Mouse (Mus musculus) heart, postnatal 0 days (tissue): Measurements from ENCODE around the gene Psme4. TPM values are rescaled to one million over a fixed set of nuclear protein-coding genes. Genes with fewer than 3 reads are reported as not detected.

ENCODE experiments used
- ATAC-seq: fragments of 200-750 bp; cut with Nextera tagmentation; 2 replicates; pipeline ENCODE4 v1.8.0; 2017; ENCODE audit warnings: low read depth, moderate number of reproducible peaks, moderate library complexity; ENCODE audit not compliant: insufficient read depth
- DNase-seq: peaks from one replicate; pipeline ENCODE4 v3.0.0-alpha.2; 2016; ENCODE audit warnings: low spot score
- H3K27ac ChIP-seq: fragments of 300-500 bp; sonication (generic); 2 replicates; pipeline ENCODE4 v1.5.1; 2014; ENCODE audit warnings: low read depth, mild to moderate bottlenecking
- H3K27me3 ChIP-seq: fragments of 300-500 bp; sonication (generic); 2 replicates; pipeline ENCODE4 v1.6.1; 2014; ENCODE audit warnings: low read length, mixed read lengths; ENCODE audit not compliant: control insufficient read depth, insufficient read depth
- H3K36me3 ChIP-seq: fragments of 300-500 bp; sonication (generic); replicated peaks from 2 replicates; pipeline ENCODE4 v1.6.1; 2014; ENCODE audit warnings: low read length, mixed read lengths; ENCODE audit not compliant: control insufficient read depth, insufficient read depth
- H3K4me1 ChIP-seq: fragments of 300-500 bp; sonication (generic); 2 replicates; pipeline ENCODE4 v1.6.1; 2014; ENCODE audit warnings: antibody characterized with exemption; ENCODE audit not compliant: control insufficient read depth, insufficient read depth
- H3K4me2 ChIP-seq: fragments of 300-500 bp; sonication (generic); 2 replicates; pipeline ENCODE4 v1.6.1; 2014; ENCODE audit warnings: low read depth, mild to moderate bottlenecking, low read length, moderate library complexity
- H3K4me3 ChIP-seq: fragments of 300-500 bp; sonication (generic); 2 replicates; pipeline ENCODE4 v1.5.1; 2014; ENCODE audit warnings: low read depth, low read length
- H3K9ac ChIP-seq: fragments of 300-500 bp; sonication (generic); replicated peaks from 2 replicates; pipeline ENCODE4 v1.6.1; 2014; ENCODE audit warnings: low read depth, low read length, mixed read lengths
- H3K9me3 ChIP-seq: fragments of 300-500 bp; sonication (generic); replicated peaks from 2 replicates; pipeline ENCODE4 v1.6.1; 2016; ENCODE audit warnings: low read length; ENCODE audit not compliant: control insufficient read depth
- CTCF ChIP-seq: IDR thresholded peaks from 2 replicates; pipeline ENCODE4 v1.5.1; 2016; ENCODE audit warnings: antibody characterized with exemption, control low read depth, low read depth
- EP300 ChIP-seq: IDR thresholded peaks from 2 replicates; pipeline ENCODE4 v1.6.1; 2016; ENCODE audit warnings: antibody characterized with exemption, low read depth
- WGBS: fragments of 180-500 bp; shearing (Covaris S2); extraction: QIAGEN DNeasy Blood & Tissue Kit; methylation state at CpG from one replicate; pipeline ENCODE4 v1.1.7; 2014; 5-methylcytosine and 5-hydroxymethylcytosine counted together
- polyA plus RNA-seq: library from polyadenylated mRNA; unstranded; fragments of >200 nt; fragmentation: Nextera tagmentation; extraction: Ambion mirVana; gene quantifications from 2 replicates; pipeline ENCODE4 v1.2.1, GENCODE M21; 2015
- total RNA-seq: library from RNA; depleted of rRNA; stranded (reverse); fragments of >200 nt; gene quantifications from 2 replicates; pipeline ENCODE4 v1.2.3, GENCODE M21; 2014; ENCODE audit warnings: low replicate concordance; rRNA removed

Gene Psme4
- total RNA-seq (43.2 and 59.8 TPM in 2 replicates), polyA plus RNA-seq (10.6 and 12.0 TPM in 2 replicates)

DNA sequence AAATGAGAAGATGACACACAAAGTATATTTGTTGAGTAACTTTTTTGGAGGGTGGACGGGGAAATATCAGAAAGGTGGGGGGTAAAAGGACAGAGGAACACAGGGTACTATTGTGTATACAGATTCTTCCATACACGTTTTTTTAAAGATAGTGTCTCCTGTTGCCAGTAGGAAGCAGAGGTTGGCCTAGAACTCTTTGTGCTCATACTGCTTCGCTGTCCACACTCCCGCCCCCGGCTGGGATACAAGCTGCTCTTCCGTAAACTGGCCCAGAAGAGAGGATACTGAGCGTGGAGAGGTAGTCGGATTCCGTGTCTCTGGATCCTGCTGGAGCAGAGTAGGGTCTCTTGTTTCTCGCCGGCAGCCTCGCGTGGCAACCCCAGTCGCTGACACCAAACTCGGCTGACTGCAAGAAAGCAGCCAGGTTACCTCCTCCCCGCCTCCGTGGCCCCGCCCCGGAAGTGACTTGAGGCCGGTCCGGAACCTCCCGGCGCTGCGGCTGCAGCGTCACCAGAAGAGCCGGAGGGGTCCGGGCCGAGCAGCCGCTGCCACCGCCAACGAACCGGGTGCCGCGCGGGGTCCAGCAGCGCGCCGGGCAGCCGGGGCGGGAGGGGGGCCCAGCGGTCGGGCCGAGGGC, at the start of gene Psme4:
Psme4 (plus strand) TSS at position 460 of the 637 bp plus-strand sequence.
- ATAC-seq (peak; percentile 98), DNase-seq (peak; percentile 95)
- H3K36me3 ChIP-seq: no peaks in the 10 kb centered on the region
- H3K27me3 ChIP-seq: no peaks in the 10 kb centered on the region
- peaks cover 16% of the 10 kb centered on the region for H3K4me1 ChIP-seq
- H3K4me3 ChIP-seq: peak within 1 kb of the TSS; percentile 99
- 2% methylated on average over 35 of the region's 43 CpGs for WGBS
- no peaks in the 10 kb centered on the region for H3K9me3 ChIP-seq
- no peak for TF ChIP-seq EP300
- TF ChIP-seq CTCF: no peak
- H3K4me2 ChIP-seq: peak within 1 kb of the TSS; percentile 77
- H3K27ac ChIP-seq: peak within 1 kb of the TSS; percentile 99
- H3K9ac ChIP-seq: peak within 1 kb of the TSS; percentile 99

DNA sequence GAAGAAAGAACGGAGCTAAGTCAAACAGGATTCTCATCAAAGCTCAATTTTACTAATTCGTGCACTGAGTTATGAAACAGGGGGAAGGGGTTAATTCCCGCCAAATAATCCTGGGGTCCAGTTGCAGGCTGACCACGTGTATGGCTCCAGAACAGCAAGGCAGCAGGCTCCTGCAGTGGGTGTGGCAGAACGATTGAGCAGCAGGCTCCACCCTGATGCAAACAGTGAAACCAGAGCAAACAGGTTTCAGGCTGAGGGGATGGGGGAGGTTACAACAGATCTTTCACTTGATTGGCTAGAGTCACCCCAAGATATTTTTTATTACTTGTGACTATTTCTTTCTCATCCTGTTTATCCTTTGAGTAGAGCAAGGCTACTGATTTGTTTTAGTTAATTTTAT, 48.1 kb upstream of the Psme4 start:
- H3K4me1 ChIP-seq: peaks cover 7% of the 10 kb centered on the region; the same call in 1 of the 2 replicates
- no peaks in the 10 kb centered on the region for H3K36me3 ChIP-seq
- WGBS: 60% methylated on average over 5 of the region's 5 CpGs
- no peak overlapping the region for H3K27ac ChIP-seq
- no peak for ATAC-seq
- H3K9me3 ChIP-seq: no peaks in the 10 kb centered on the region
- no peak overlapping the region for H3K4me3 ChIP-seq
- no peaks in the 10 kb centered on the region for H3K27me3 ChIP-seq
- TF ChIP-seq EP300 (no peak), CTCF (no peak)
- DNase-seq: no peak
- H3K9ac ChIP-seq: no peak overlapping the region
- no peak overlapping the region for H3K4me2 ChIP-seq

- DNase-seq (no peak), ATAC-seq (no peak)
- H3K27ac ChIP-seq: no peak overlapping the region
- TF ChIP-seq EP300: no peak
- no peak for TF ChIP-seq CTCF
- H3K9me3 ChIP-seq: no peaks in the 10 kb centered on the region
- H3K4me2 ChIP-seq: no peak overlapping the region
- H3K4me3 ChIP-seq: no peak overlapping the region
- H3K4me1 ChIP-seq: no peaks in the 10 kb centered on the region
- no peaks in the 10 kb centered on the region for H3K36me3 ChIP-seq
- no peaks in the 10 kb centered on the region for H3K27me3 ChIP-seq
- H3K9ac ChIP-seq: no peak overlapping the region
Measured at GRCm38 (mm10) chr11:30730721-30731120, 40.8 kb upstream of the Psme4 start.

DNA sequence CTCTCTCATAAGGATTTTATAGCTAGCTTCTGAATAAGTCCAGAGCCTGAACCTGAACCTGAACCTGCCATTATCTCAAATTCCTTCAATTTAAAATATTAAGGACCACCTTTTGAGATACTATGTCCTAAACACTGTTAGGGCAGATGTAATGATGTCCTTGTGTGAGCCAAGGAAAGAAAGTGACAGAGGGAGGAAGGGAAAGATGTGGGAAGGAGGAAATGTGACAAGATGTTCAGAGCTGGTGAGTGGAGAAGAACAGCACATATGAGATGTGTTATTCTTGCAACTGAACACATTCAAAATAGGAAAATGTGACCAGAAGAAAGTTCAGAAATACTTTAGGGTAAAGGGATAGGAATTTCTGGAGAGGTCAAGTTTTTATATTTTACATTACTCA, 38.1 kb upstream of the Psme4 start:
- no peak for DNase-seq
- TF ChIP-seq CTCF (no peak), EP300 (no peak)
- Histone ChIP-seq H3K4me1 (no peaks in the 10 kb centered on the region), H3K36me3 (no peaks in the 10 kb centered on the region), H3K4me2 (no peak overlapping the region), H3K27me3 (no peaks in the 10 kb centered on the region), H3K9ac (no peak overlapping the region), H3K9me3 (no peaks in the 10 kb centered on the region), H3K27ac (no peak overlapping the region), H3K4me3 (no peak overlapping the region)
- no peak for ATAC-seq

DNA sequence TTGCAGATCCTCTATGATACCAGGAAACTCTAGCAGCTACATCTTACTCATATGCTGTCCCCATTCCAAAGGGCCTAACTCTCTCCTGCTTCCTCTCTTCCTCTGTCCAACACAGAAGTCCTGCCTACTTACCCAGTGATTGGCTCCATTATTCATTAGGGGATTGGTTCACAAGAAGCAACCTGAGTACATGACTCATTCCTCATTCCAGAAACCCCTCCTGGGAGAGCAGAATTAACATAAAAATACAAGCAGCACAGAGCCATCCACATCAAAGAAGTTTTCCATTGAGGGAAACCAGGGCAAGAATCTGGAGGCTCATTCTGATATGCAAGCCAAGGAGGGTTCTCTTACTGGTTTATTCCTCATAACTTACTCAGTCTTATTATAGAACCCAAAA, 27.5 kb upstream of the Psme4 start:
- Histone ChIP-seq H3K27me3 (no peaks in the 10 kb centered on the region), H3K4me2 (no peak overlapping the region), H3K9ac (no peak overlapping the region), H3K4me1 (no peaks in the 10 kb centered on the region), H3K36me3 (no peaks in the 10 kb centered on the region), H3K4me3 (no peak overlapping the region), H3K27ac (no peak overlapping the region), H3K9me3 (no peaks in the 10 kb centered on the region)
- no peak for TF ChIP-seq CTCF
- no peak for TF ChIP-seq EP300
- ATAC-seq (no peak), DNase-seq (no peak)

GRCm38 (mm10) chr11:30748938-30749337, 22.6 kb upstream of the Psme4 start:
- Histone ChIP-seq H3K4me2 (no peak overlapping the region), H3K36me3 (no peaks in the 10 kb centered on the region)
- no peak for DNase-seq

More at GRCm38 (mm10) chr11:30748938-30749337, 22.6 kb upstream of the Psme4 start:
- Histone ChIP-seq H3K9ac (no peak overlapping the region), H3K4me1 (no peaks in the 10 kb centered on the region; the same call in 1 of the 2 replicates), H3K27me3 (no peaks in the 10 kb centered on the region), H3K27ac (no peak overlapping the region), H3K9me3 (no peaks in the 10 kb centered on the region), H3K4me3 (no peak overlapping the region)
- WGBS: 92% methylated on average over 3 of the region's 3 CpGs
- ATAC-seq: no peak
- TF ChIP-seq CTCF (no peak), EP300 (no peak)
